Comparison of ENCODE assay signal across 8 mouse cellular contexts in genomic region chr10:111009113-111009640, GRCm38 (mm10). TPM values are rescaled to one million over a fixed set of nuclear protein-coding genes. Genes with fewer than 3 reads are reported as not detected.
DNase-seq lines count a peak whose midpoint lies in the region; ATAC-seq and TF ChIP-seq lines count a peak whose summit lies in the region.

No protein-coding gene starts in this region.

- H3K36me3 ChIP-seq in erythroblast, embryonic 14.5 days (ENCODE audit: control insufficient read depth), result no peaks in the 10 kb centered on the region
- no peaks in the 10 kb centered on the region for H3K36me3 ChIP-seq in liver, embryonic 11.5 days (ENCODE audit: control insufficient read depth, insufficient read depth, low read length)

- DNase-seq in 3T3-L1 (ENCODE audit: low read depth, low spot score), result peak; percentile 29
- DNase-seq in liver, embryonic 11.5 days (ENCODE audit: low spot score), result no peak
- DNase-seq in B cell, adult 2 months, result no peak

- H3K4me1 ChIP-seq in erythroblast, embryonic 14.5 days (ENCODE audit: control insufficient read depth), result peaks cover 54% of the 10 kb centered on the region
- peaks cover 3% of the 10 kb centered on the region; the same call in 1 of the 2 replicates for H3K4me1 ChIP-seq in embryonic fibroblast, embryonic 13.5 days (ENCODE audit: control insufficient read depth, insufficient read depth, low read length)
- H3K4me1 ChIP-seq in liver, embryonic 11.5 days (replicated peaks; ENCODE audit: control insufficient read depth, insufficient read depth, low read length), result peaks cover 22% of the 10 kb centered on the region

- H3K4me2 ChIP-seq in liver, embryonic 11.5 days, result peak overlapping the region; percentile 96

- no peaks in the 10 kb centered on the region for H3K9me3 ChIP-seq in erythroblast, embryonic 14.5 days (ENCODE audit: control insufficient read depth, low read length)
- H3K9me3 ChIP-seq in liver, embryonic 11.5 days (ENCODE audit: control insufficient read depth, low read length), result no peaks in the 10 kb centered on the region

- H3K27ac ChIP-seq in embryonic fibroblast, embryonic 13.5 days (ENCODE audit: insufficient read depth, low read length), result no peak overlapping the region
- H3K27ac ChIP-seq in liver, embryonic 11.5 days (ENCODE audit: low read depth, low read length), result peak overlapping the region; percentile 87

- under 1% methylated on average over 28 of the region's 28 CpGs for WGBS in liver, embryonic 11.5 days

- ATAC-seq in erythroblast, adult 5-6 weeks (replicated peaks; ENCODE audit: low FRiP score, poor library complexity, severe bottlenecking), result no peak; the same call in 1 of the 2 replicates
- no peak for ATAC-seq in liver, embryonic 11.5 days (replicated peaks; ENCODE audit: low FRiP score)
- no peak for ATAC-seq in megakaryocyte progenitor cell, adult 5-6 weeks (replicated peaks; ENCODE audit: poor library complexity)
- no peak for ATAC-seq in activated CD4-positive, CD25-positive, alpha-beta regulatory T cell, adult 4 months

- H3K9ac ChIP-seq in liver, embryonic 11.5 days (ENCODE audit: low read depth, low read length), result peak overlapping the region; percentile 93

- TF ChIP-seq CTCF in embryonic fibroblast, embryonic 13.5 days (IDR thresholded peaks at IDR 0.05; ENCODE audit: borderline replicate concordance, insufficient read depth, low read length), result no peak

- peak overlapping the region; percentile 95 for H3K4me3 ChIP-seq in erythroblast, embryonic 14.5 days (replicated peaks)
- H3K4me3 ChIP-seq in embryonic fibroblast, embryonic 13.5 days (ENCODE audit: insufficient read depth, low read length), result peak overlapping the region; percentile 89
- H3K4me3 ChIP-seq in liver, embryonic 11.5 days (ENCODE audit: low read depth, low read length), result peak overlapping the region; percentile 85

- peaks cover 39% of the 10 kb centered on the region for H3K27me3 ChIP-seq in erythroblast, embryonic 14.5 days (ENCODE audit: control insufficient read depth)
- H3K27me3 ChIP-seq in liver, embryonic 11.5 days (replicated peaks; ENCODE audit: control insufficient read depth, insufficient read depth, low read length), result no peaks in the 10 kb centered on the region

- TF ChIP-seq POLR2A in embryonic fibroblast, embryonic 13.5 days (IDR thresholded peaks at IDR 0.05; ENCODE audit: low read depth, low read length), result no peak

RNA-seq across cellular contexts. Expression of gene Zdhhc17, which starts 0.8 kb away (rescaled TPM):
- 0.05 TPM in 1 of 2 replicates, not detected in the other for polyA plus RNA-seq in erythroblast, embryonic 14.5 days (2012)
- total RNA-seq in erythroblast, adult 5-6 weeks (2015; ENCODE audit: low replicate concordance), result 19.9 and 54.4 TPM in 2 replicates
- total RNA-seq in erythroblast, adult 5-6 weeks (2017; ENCODE audit: low replicate concordance), result 15.8 and 18.3 TPM in 2 replicates
- 23.7 and 31.6 TPM in 2 replicates for polyA plus RNA-seq in embryonic fibroblast, embryonic 13.5 days (2011; ENCODE audit: insufficient read length, low read depth, missing spikeins)
- polyA plus RNA-seq in liver, embryonic 11.5 days (2014; fragmentation: Nextera tagmentation; extraction: Ambion mirVana), result 12.1 and 14.7 TPM in 2 replicates
- total RNA-seq in megakaryocyte progenitor cell, adult 5-6 weeks (2015), result 16.3 and 25.2 TPM in 2 replicates
- total RNA-seq in megakaryocyte progenitor cell, adult 5-6 weeks (2017), result 15.9 and 21.5 TPM in 2 replicates
- 10 to 100 TPM; 11.1 to 16.7 TPM for polyA plus RNA-seq in activated CD4-positive, CD25-positive, alpha-beta regulatory T cell, adult 4 months (2017; shearing (Covaris generic))

Comparison
In these comparisons a context has a peak if more than half of its experiments do, and no peak if none do; other contexts are left out.
1. RNA of gene Zdhhc17, which starts 0.8 kb away (polyA plus RNA-seq): 23.7 to 31.6 TPM in embryonic fibroblast, embryonic 13.5 days, 11.1 to 16.7 TPM in activated CD4-positive, CD25-positive, alpha-beta regulatory T cell, adult 4 months and 12.1 to 14.7 TPM in liver, embryonic 11.5 days; 0.05 TPM in erythroblast, embryonic 14.5 days; every median in the first group is over 10 times any median in the second.
2. Peak in every context shown above with its lines, with median percentiles within 50 percentile points of each other: H3K4me3 ChIP-seq.